Mouse (Mus musculus): ENCODE results near the gene Snx5. TPM values are rescaled to one million over a fixed set of nuclear protein-coding genes. Genes with fewer than 3 reads are reported as not detected.

The Snx5 gene
- polyA plus RNA-seq, 1 experiment from 2014 or later, result 147 TPM

- no peak for ATAC-seq
- WGBS, result 60% methylated on average over 9 of the region's 9 CpGs
- Histone ChIP-seq H3K36me3 (ENCODE audit: control insufficient read depth, insufficient read depth, low read length) (no peaks in the 10 kb centered on the region), H3K9ac (ENCODE audit: low read depth, low read length) (no peak overlapping the region), H3K4me2 (ENCODE audit: low read depth, low read length) (no peak overlapping the region), H3K27ac (ENCODE audit: low read length) (no peak overlapping the region; the same call in 1 of the 2 replicates), H3K4me3 (ENCODE audit: low read length) (no peak overlapping the region), H3K27me3 (replicated peaks; ENCODE audit: control insufficient read depth, insufficient read depth, low read length) (no peaks in the 10 kb centered on the region), H3K9me3 (ENCODE audit: control insufficient read depth, low read length) (no peaks in the 10 kb centered on the region), H3K4me1 (ENCODE audit: control insufficient read depth, insufficient read depth, low read length) (peaks cover 8% of the 10 kb centered on the region; the same call in 1 of the 2 replicates)
These were observed 55.1 kb downstream of the Snx5 start for GRCm38 (mm10) chr2:144215601-144216000.

GRCm38 (mm10) chr2:144215195-144215594, 55.5 kb downstream of the Snx5 start:
- peak overlapping the region; percentile 13; the same call in 1 of the 2 replicates for H3K27ac ChIP-seq (ENCODE audit: low read length)
- ATAC-seq, result peak; percentile 17; the same call in 1 of the 2 replicates
- H3K4me1 ChIP-seq (ENCODE audit: control insufficient read depth, insufficient read depth, low read length), result peaks cover 8% of the 10 kb centered on the region; the same call in 1 of the 2 replicates
- whole genome bisulfite sequencing, result 26% methylated on average over 7 of the region's 7 CpGs
- H3K4me3 ChIP-seq (ENCODE audit: low read length), result no peak overlapping the region
- no peaks in the 10 kb centered on the region for H3K9me3 ChIP-seq (ENCODE audit: control insufficient read depth, low read length)
- no peak overlapping the region for H3K9ac ChIP-seq (ENCODE audit: low read depth, low read length)
- no peaks in the 10 kb centered on the region for H3K36me3 ChIP-seq (ENCODE audit: control insufficient read depth, insufficient read depth, low read length)
- no peaks in the 10 kb centered on the region for H3K27me3 ChIP-seq (replicated peaks; ENCODE audit: control insufficient read depth, insufficient read depth, low read length)
- no peak overlapping the region for H3K4me2 ChIP-seq (ENCODE audit: low read depth, low read length)

GRCm38 (mm10) chr2:144214508-144215185, 56.1 kb downstream of the Snx5 start:
- Histone ChIP-seq H3K27me3 (replicated peaks; ENCODE audit: control insufficient read depth, insufficient read depth, low read length) (no peaks in the 10 kb centered on the region), H3K9ac (ENCODE audit: low read depth, low read length) (no peak overlapping the region), H3K4me3 (ENCODE audit: low read length) (no peak overlapping the region), H3K4me1 (ENCODE audit: control insufficient read depth, insufficient read depth, low read length) (peaks cover 8% of the 10 kb centered on the region; the same call in 1 of the 2 replicates), H3K4me2 (ENCODE audit: low read depth, low read length) (no peak overlapping the region), H3K27ac (ENCODE audit: low read length) (peak overlapping the region; percentile 13; the same call in 1 of the 2 replicates), H3K36me3 (ENCODE audit: control insufficient read depth, insufficient read depth, low read length) (no peaks in the 10 kb centered on the region), H3K9me3 (ENCODE audit: control insufficient read depth, low read length) (no peaks in the 10 kb centered on the region)
- ATAC-seq, result peak; percentile 48
- 66% methylated on average over 9 of the region's 9 CpGs for WGBS

- H3K27me3 ChIP-seq (replicated peaks; ENCODE audit: control insufficient read depth, insufficient read depth, low read length), result no peaks in the 10 kb centered on the region
- no peak for ATAC-seq
- 77% methylated on average over 6 of the region's 6 CpGs for whole genome bisulfite sequencing
These were observed 56.9 kb downstream of the Snx5 start for GRCm38 (mm10) chr2:144213803-144214202.

GRCm38 (mm10) chr2:144209425-144209824, 61.3 kb downstream of the Snx5 start:
- ATAC-seq, result no peak
- Histone ChIP-seq H3K36me3 (ENCODE audit: control insufficient read depth, insufficient read depth, low read length) (no peaks in the 10 kb centered on the region), H3K27ac (ENCODE audit: low read length) (no peak overlapping the region), H3K27me3 (replicated peaks; ENCODE audit: control insufficient read depth, insufficient read depth, low read length) (no peaks in the 10 kb centered on the region), H3K4me3 (ENCODE audit: low read length) (no peak overlapping the region), H3K4me1 (ENCODE audit: control insufficient read depth, insufficient read depth, low read length) (no peaks in the 10 kb centered on the region), H3K9me3 (ENCODE audit: control insufficient read depth, low read length) (no peaks in the 10 kb centered on the region), H3K9ac (ENCODE audit: low read depth, low read length) (no peak overlapping the region), H3K4me2 (ENCODE audit: low read depth, low read length) (no peak overlapping the region)
- 71% methylated on average over 3 of the region's 3 CpGs for WGBS

More at GRCm38 (mm10) chr2:144213803-144214202, 56.9 kb downstream of the Snx5 start:
- peaks cover 8% of the 10 kb centered on the region; the same call in 1 of the 2 replicates for H3K4me1 ChIP-seq (ENCODE audit: control insufficient read depth, insufficient read depth, low read length)
- no peaks in the 10 kb centered on the region for H3K9me3 ChIP-seq (ENCODE audit: control insufficient read depth, low read length)
- H3K4me3 ChIP-seq (ENCODE audit: low read length), result no peak overlapping the region
- H3K27ac ChIP-seq (ENCODE audit: low read length), result no peak overlapping the region
- no peaks in the 10 kb centered on the region for H3K36me3 ChIP-seq (ENCODE audit: control insufficient read depth, insufficient read depth, low read length)
- H3K4me2 ChIP-seq (ENCODE audit: low read depth, low read length), result no peak overlapping the region
- no peak overlapping the region for H3K9ac ChIP-seq (ENCODE audit: low read depth, low read length)

GRCm38 (mm10) chr2:144207365-144207764, 63.3 kb downstream of the Snx5 start:
- 100% methylated on average over 1 of the region's 1 CpGs for WGBS
- 0 out of 2 replicates have a peak, but pooled peaks have one; percentile 1 for ATAC-seq
- H3K27me3 ChIP-seq (replicated peaks; ENCODE audit: control insufficient read depth, insufficient read depth, low read length), result no peaks in the 10 kb centered on the region

GRCm38 (mm10) chr2:144203001-144203400, 67.7 kb downstream of the Snx5 start:
- no peaks in the 10 kb centered on the region for H3K9me3 ChIP-seq (ENCODE audit: control insufficient read depth, low read length)
- no peak for ATAC-seq
- no peak overlapping the region for H3K27ac ChIP-seq (ENCODE audit: low read length)
- no peak overlapping the region for H3K9ac ChIP-seq (ENCODE audit: low read depth, low read length)
- no peaks in the 10 kb centered on the region for H3K36me3 ChIP-seq (ENCODE audit: control insufficient read depth, insufficient read depth, low read length)
- no peaks in the 10 kb centered on the region for H3K27me3 ChIP-seq (replicated peaks; ENCODE audit: control insufficient read depth, insufficient read depth, low read length)
- H3K4me2 ChIP-seq (ENCODE audit: low read depth, low read length), result no peak overlapping the region
- 85% methylated on average over 5 of the region's 5 CpGs for WGBS
- H3K4me1 ChIP-seq (ENCODE audit: control insufficient read depth, insufficient read depth, low read length), result peaks cover 14% of the 10 kb centered on the region
- no peak overlapping the region for H3K4me3 ChIP-seq (ENCODE audit: low read length)

More at GRCm38 (mm10) chr2:144207365-144207764, 63.3 kb downstream of the Snx5 start:
- no peaks in the 10 kb centered on the region for H3K36me3 ChIP-seq (ENCODE audit: control insufficient read depth, insufficient read depth, low read length)
- H3K4me3 ChIP-seq (ENCODE audit: low read length), result no peak overlapping the region
- H3K27ac ChIP-seq (ENCODE audit: low read length), result no peak overlapping the region
- H3K9ac ChIP-seq (ENCODE audit: low read depth, low read length), result no peak overlapping the region
- no peaks in the 10 kb centered on the region for H3K9me3 ChIP-seq (ENCODE audit: control insufficient read depth, low read length)
- no peak overlapping the region for H3K4me2 ChIP-seq (ENCODE audit: low read depth, low read length)
- peaks cover 4% of the 10 kb centered on the region for H3K4me1 ChIP-seq (ENCODE audit: control insufficient read depth, insufficient read depth, low read length)

- Histone ChIP-seq H3K27ac (ENCODE audit: low read length) (peak overlapping the region; percentile 46; the same call in 1 of the 2 replicates), H3K9ac (ENCODE audit: low read depth, low read length) (peak overlapping the region; percentile 35), H3K4me2 (ENCODE audit: low read depth, low read length) (no peak overlapping the region), H3K36me3 (ENCODE audit: control insufficient read depth, insufficient read depth, low read length) (no peaks in the 10 kb centered on the region), H3K9me3 (ENCODE audit: control insufficient read depth, low read length) (no peaks in the 10 kb centered on the region), H3K27me3 (replicated peaks; ENCODE audit: control insufficient read depth, insufficient read depth, low read length) (no peaks in the 10 kb centered on the region), H3K4me1 (ENCODE audit: control insufficient read depth, insufficient read depth, low read length) (peaks cover 16% of the 10 kb centered on the region), H3K4me3 (ENCODE audit: low read length) (no peak overlapping the region)
- WGBS, result 74% methylated on average over 3 of the region's 3 CpGs
- no peak for ATAC-seq
These were observed 68.1 kb downstream of the Snx5 start for GRCm38 (mm10) chr2:144202567-144202966.

- WGBS, result 33% methylated on average over 4 of the region's 4 CpGs
- ATAC-seq, result no peak
- no peak overlapping the region for H3K4me3 ChIP-seq (ENCODE audit: low read length)
- peaks cover 17% of the 10 kb centered on the region for H3K4me1 ChIP-seq (ENCODE audit: control insufficient read depth, insufficient read depth, low read length)
- no peaks in the 10 kb centered on the region for H3K36me3 ChIP-seq (ENCODE audit: control insufficient read depth, insufficient read depth, low read length)
- H3K9ac ChIP-seq (ENCODE audit: low read depth, low read length), result no peak overlapping the region
- H3K4me2 ChIP-seq (ENCODE audit: low read depth, low read length), result no peak overlapping the region
- H3K27me3 ChIP-seq (replicated peaks; ENCODE audit: control insufficient read depth, insufficient read depth, low read length), result no peaks in the 10 kb centered on the region
- no peak overlapping the region; the same call in 1 of the 2 replicates for H3K27ac ChIP-seq (ENCODE audit: low read length)
- no peaks in the 10 kb centered on the region for H3K9me3 ChIP-seq (ENCODE audit: control insufficient read depth, low read length)
These were observed 68.6 kb downstream of the Snx5 start for GRCm38 (mm10) chr2:144202151-144202550.
